Mouse (Mus musculus) lung, postnatal 36 days (tissue): ENCODE measurements around the gene Ifne.

Experiments
- DNase-seq: peaks from one replicate; pipeline ENCODE4 v3.0.0; 2022; ENCODE audit warnings: mixed read lengths

Ifne gene

GRCm38 (mm10) chr4:88880101-88880500, at the start of gene Ifne:
TSS of gene Ifne (minus strand) at chr4:88880201.
- no peak for DNase-seq

GRCm38 (mm10) chr4:88928341-88929102, 48.5 kb upstream of the Ifne start:
- no peak for DNase-seq

- DNase-seq = no peak
Measured at GRCm38 (mm10) chr4:88927850-88928249, 47.8 kb upstream of the Ifne start.

- DNase-seq = peak; percentile 78
Measured at GRCm38 (mm10) chr4:88926637-88927036, 46.6 kb upstream of the Ifne start.

GRCm38 (mm10) chr4:88926082-88926481, 46.1 kb upstream of the Ifne start:
- no peak for DNase-seq

- no peak for DNase-seq
Measured at GRCm38 (mm10) chr4:88925456-88925855, 45.5 kb upstream of the Ifne start.

- no peak for DNase-seq
Measured at GRCm38 (mm10) chr4:88921280-88921679, 41.3 kb upstream of the Ifne start.

- no peak for DNase-seq
Measured at GRCm38 (mm10) chr4:88917770-88918460, 37.9 kb upstream of the Ifne start.

GRCm38 (mm10) chr4:88916306-88916705, 36.3 kb upstream of the Ifne start:
- no peak for DNase-seq

- no peak for DNase-seq
Measured at GRCm38 (mm10) chr4:88913984-88914383, 34.0 kb upstream of the Ifne start.

- no peak for DNase-seq
Measured at GRCm38 (mm10) chr4:88912882-88913281, 32.9 kb upstream of the Ifne start.

GRCm38 (mm10) chr4:88912187-88912586, 32.2 kb upstream of the Ifne start:
- no peak for DNase-seq

GRCm38 (mm10) chr4:88909600-88910534, 29.9 kb upstream of the Ifne start:
- peak; percentile 7 for DNase-seq

- DNase-seq = no peak
Measured at GRCm38 (mm10) chr4:88893201-88893754, 13.3 kb upstream of the Ifne start.

- no peak for DNase-seq
Measured at GRCm38 (mm10) chr4:88888236-88888635, 8.2 kb upstream of the Ifne start.

GRCm38 (mm10) chr4:88878772-88879171, 1.2 kb downstream of the Ifne start:
- no peak for DNase-seq

GRCm38 (mm10) chr4:88878246-88878645, 1.8 kb downstream of the Ifne start:
- DNase-seq = no peak

- no peak for DNase-seq
Measured at GRCm38 (mm10) chr4:88876520-88876919, 3.5 kb downstream of the Ifne start.

GRCm38 (mm10) chr4:88875435-88876095, 4.4 kb downstream of the Ifne start:
- DNase-seq = no peak

GRCm38 (mm10) chr4:88872691-88873090, 7.3 kb downstream of the Ifne start:
- DNase-seq = peak; percentile 76

GRCm38 (mm10) chr4:88867926-88868911, 11.8 kb downstream of the Ifne start:
- DNase-seq = peak; percentile 34
